Mouse (Mus musculus): ENCODE data around the gene 1110004F10Rik. TPM values are rescaled to one million over a fixed set of nuclear protein-coding genes. Genes with fewer than 3 reads are reported as not detected.

The 1110004F10Rik gene
- polyA plus RNA-seq (2012; rRNA removed) = 105 and 113 TPM in 2 replicates

GRCm38 (mm10) chr7:116039196-116039537 lies at the start of gene 1110004F10Rik:
1110004F10Rik (plus strand) TSS chr7:116039397.
- 4% methylated on average over 11 of the region's 11 CpGs for WGBS
- TF ChIP-seq POLR2A (IDR thresholded peaks at IDR 0.05; ENCODE audit: borderline replicate concordance, insufficient read depth, low read length) (no peak), CTCF (IDR thresholded peaks at IDR 0.05; ENCODE audit: borderline replicate concordance, insufficient read depth, low read depth, low read length) (no peak)
- 0 out of 2 replicates have a peak, but pooled peaks cover 3% of the 10 kb centered on the region for H3K4me1 ChIP-seq (ENCODE audit: control insufficient read depth, insufficient read depth, low read length)
- H3K27me3 ChIP-seq (ENCODE audit: control insufficient read depth, insufficient read depth, low read length) = peaks cover 4% of the 10 kb centered on the region; the same call in 1 of the 2 replicates
- DNase-seq = peak in 1 of 2 experiments; percentile 13
- peak within 1 kb of the TSS; percentile 74 for H3K4me3 ChIP-seq (replicated peaks; ENCODE audit: insufficient read depth, low read depth, low read length)
- no peak within 1 kb of the TSS for H3K27ac ChIP-seq (ENCODE audit: insufficient read depth, low read length)

DNA sequence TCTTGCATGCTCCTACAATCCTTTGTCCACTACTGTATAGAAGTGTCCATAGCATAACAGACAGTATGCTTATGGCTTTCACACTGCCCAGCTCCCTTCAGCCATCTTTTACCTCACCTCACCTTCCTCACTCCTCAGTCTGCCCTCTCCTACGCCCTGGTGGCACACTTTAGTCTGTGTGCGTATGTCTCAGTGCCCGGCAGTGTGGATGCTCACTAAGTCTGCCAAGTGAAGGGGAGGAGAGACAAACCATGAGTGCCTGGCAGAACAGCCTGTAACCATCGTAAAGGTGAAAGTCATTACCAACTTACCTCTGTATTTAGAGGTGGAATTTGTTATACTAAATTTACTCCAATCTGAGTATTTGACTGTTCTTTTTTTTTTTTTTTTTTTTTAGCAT lies 36.5 kb upstream of the 1110004F10Rik start:
- Histone ChIP-seq H3K4me3 (replicated peaks; ENCODE audit: insufficient read depth, low read depth, low read length) (no peak overlapping the region), H3K4me1 (ENCODE audit: control insufficient read depth, insufficient read depth, low read length) (no peaks in the 10 kb centered on the region), H3K27ac (ENCODE audit: insufficient read depth, low read length) (no peak overlapping the region), H3K27me3 (ENCODE audit: control insufficient read depth, insufficient read depth, low read length) (no peaks in the 10 kb centered on the region)
- no peak for TF ChIP-seq POLR2A (IDR thresholded peaks at IDR 0.05; ENCODE audit: borderline replicate concordance, insufficient read depth, low read length)
- no peak for TF ChIP-seq CTCF (IDR thresholded peaks at IDR 0.05; ENCODE audit: borderline replicate concordance, insufficient read depth, low read depth, low read length)
- no peak for DNase-seq
- 76% methylated on average over 4 of the region's 4 CpGs for WGBS

- peaks cover 7% of the 10 kb centered on the region; the same call in 1 of the 2 replicates for H3K27me3 ChIP-seq (ENCODE audit: control insufficient read depth, insufficient read depth, low read length)
- H3K4me3 ChIP-seq (replicated peaks; ENCODE audit: insufficient read depth, low read depth, low read length) = no peak overlapping the region
- no peak for TF ChIP-seq POLR2A (IDR thresholded peaks at IDR 0.05; ENCODE audit: borderline replicate concordance, insufficient read depth, low read length)
- TF ChIP-seq CTCF (IDR thresholded peaks at IDR 0.05; ENCODE audit: borderline replicate concordance, insufficient read depth, low read depth, low read length) = no peak
- DNase-seq = peak in 1 of 2 experiments; percentile 6
- WGBS = 92% methylated on average over 3 of the region's 3 CpGs
- H3K27ac ChIP-seq (ENCODE audit: insufficient read depth, low read length) = no peak overlapping the region
- 0 out of 2 replicates have a peak, but pooled peaks cover 7% of the 10 kb centered on the region for H3K4me1 ChIP-seq (ENCODE audit: control insufficient read depth, insufficient read depth, low read length)
Observed at GRCm38 (mm10) chr7:116029991-116030390, 9.2 kb upstream of the 1110004F10Rik start.

DNA sequence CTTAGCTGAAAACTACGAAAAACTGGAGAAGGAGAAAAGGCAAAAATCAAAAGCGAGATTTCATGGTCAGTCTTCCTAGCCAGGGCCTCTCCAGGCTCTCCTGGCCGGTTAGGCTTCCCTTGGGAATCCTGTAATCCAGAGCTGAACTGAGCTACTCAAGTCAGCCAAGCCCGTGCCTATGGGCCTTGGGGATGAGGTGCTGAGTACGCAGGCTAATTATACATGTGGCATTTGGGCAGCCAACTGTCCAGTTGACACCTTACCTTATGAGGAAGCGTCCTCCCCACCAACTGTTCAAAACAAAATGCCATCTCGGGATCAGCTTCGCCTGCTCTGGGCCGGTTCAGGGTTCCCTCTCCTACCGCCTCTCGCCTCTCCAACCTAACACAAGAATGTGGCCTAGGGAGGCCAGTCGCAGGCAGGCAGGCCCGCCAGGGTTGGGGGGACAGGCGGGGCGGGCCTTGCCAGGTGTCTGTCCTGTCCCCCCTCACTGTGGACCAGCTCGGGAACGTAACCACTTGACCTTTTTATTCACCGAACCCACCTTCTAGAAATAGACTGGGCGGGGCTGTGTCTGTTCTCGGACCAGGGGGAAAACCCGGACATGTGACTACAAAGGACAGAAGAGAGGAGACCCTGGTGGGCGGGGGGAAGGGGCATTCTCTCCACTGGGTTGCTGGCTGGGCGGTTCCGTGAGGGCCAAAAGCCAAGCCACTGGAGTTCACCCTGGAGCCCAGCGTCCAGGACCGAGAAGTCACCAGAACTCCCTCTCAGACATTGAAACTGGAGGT lies 8.4 kb upstream of the 1110004F10Rik start:
- TF ChIP-seq CTCF (IDR thresholded peaks at IDR 0.05; ENCODE audit: borderline replicate concordance, insufficient read depth, low read depth, low read length) = no peak
- TF ChIP-seq POLR2A (IDR thresholded peaks at IDR 0.05; ENCODE audit: borderline replicate concordance, insufficient read depth, low read length) = no peak
- H3K4me3 ChIP-seq (replicated peaks; ENCODE audit: insufficient read depth, low read depth, low read length) = peak overlapping the region; percentile 50
- H3K4me1 ChIP-seq (ENCODE audit: control insufficient read depth, insufficient read depth, low read length) = 0 out of 2 replicates have a peak, but pooled peaks cover 7% of the 10 kb centered on the region
- DNase-seq = peak in 1 of 2 experiments; percentile 23
- no peak overlapping the region for H3K27ac ChIP-seq (ENCODE audit: insufficient read depth, low read length)
- H3K27me3 ChIP-seq (ENCODE audit: control insufficient read depth, insufficient read depth, low read length) = peaks cover 7% of the 10 kb centered on the region; the same call in 1 of the 2 replicates
- WGBS = 50% methylated on average over 26 of the region's 26 CpGs

GRCm38 (mm10) chr7:116031388-116031717 lies 7.8 kb upstream of the 1110004F10Rik start:
- H3K27ac ChIP-seq (ENCODE audit: insufficient read depth, low read length) = no peak overlapping the region
- TF ChIP-seq POLR2A (IDR thresholded peaks at IDR 0.05; ENCODE audit: borderline replicate concordance, insufficient read depth, low read length) (no peak), CTCF (IDR thresholded peaks at IDR 0.05; ENCODE audit: borderline replicate concordance, insufficient read depth, low read depth, low read length) (no peak)
- 6% methylated on average over 14 of the region's 14 CpGs for WGBS
- peaks cover 7% of the 10 kb centered on the region; the same call in 1 of the 2 replicates for H3K27me3 ChIP-seq (ENCODE audit: control insufficient read depth, insufficient read depth, low read length)
- 0 out of 2 replicates have a peak, but pooled peaks cover 7% of the 10 kb centered on the region for H3K4me1 ChIP-seq (ENCODE audit: control insufficient read depth, insufficient read depth, low read length)
- H3K4me3 ChIP-seq (replicated peaks; ENCODE audit: insufficient read depth, low read depth, low read length) = peak overlapping the region; percentile 50
- no peak for DNase-seq

GRCm38 (mm10) chr7:116031718-116032595 lies 7.2 kb upstream of the 1110004F10Rik start:
- under 1% methylated on average over 65 of the region's 65 CpGs for WGBS
- Histone ChIP-seq H3K27ac (ENCODE audit: insufficient read depth, low read length) (no peak overlapping the region), H3K4me3 (replicated peaks; ENCODE audit: insufficient read depth, low read depth, low read length) (peak overlapping the region; percentile 50), H3K4me1 (ENCODE audit: control insufficient read depth, insufficient read depth, low read length) (0 out of 2 replicates have a peak, but pooled peaks cover 7% of the 10 kb centered on the region), H3K27me3 (ENCODE audit: control insufficient read depth, insufficient read depth, low read length) (peaks cover 7% of the 10 kb centered on the region; the same call in 1 of the 2 replicates)
- TF ChIP-seq CTCF (IDR thresholded peaks at IDR 0.05; ENCODE audit: borderline replicate concordance, insufficient read depth, low read depth, low read length) (no peak), POLR2A (IDR thresholded peaks at IDR 0.05; ENCODE audit: borderline replicate concordance, insufficient read depth, low read length) (no peak)
- peak; percentile 34 to 53 for DNase-seq

DNA sequence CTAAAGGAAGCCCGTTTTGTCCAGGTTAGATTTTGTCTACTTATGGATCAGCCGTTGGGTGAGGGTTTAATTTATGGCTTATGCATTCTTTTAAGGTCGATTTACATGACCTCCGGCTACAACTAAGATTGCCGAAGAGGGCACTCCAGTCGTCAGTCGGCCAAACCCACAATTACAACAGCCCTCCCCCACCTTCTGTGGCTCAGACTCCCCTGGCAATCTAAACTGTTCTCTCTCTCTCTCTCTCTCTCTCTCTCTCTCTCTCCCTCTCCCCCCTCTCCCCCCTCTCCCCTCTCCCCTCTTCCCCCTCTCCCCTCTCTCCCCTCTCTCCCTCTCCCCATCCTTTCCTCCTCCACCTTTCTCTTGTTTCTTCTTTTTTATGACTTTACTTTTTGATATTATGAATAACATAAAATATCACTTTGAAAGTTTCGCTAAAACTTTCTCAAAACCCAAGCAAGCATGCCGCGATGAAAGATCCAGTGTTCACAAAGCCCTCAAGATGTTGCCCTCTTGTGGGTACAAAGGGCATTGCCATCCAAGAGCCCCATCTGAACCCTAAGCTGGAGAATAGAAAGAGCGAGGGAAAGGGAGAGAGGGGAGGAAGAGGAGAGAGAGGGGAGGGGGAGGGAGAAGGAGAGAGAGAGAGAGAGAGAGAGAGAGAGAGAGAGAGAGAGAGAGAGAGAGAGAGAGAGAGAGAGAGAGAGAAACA lies 6.4 kb upstream of the 1110004F10Rik start:
- DNase-seq = peak; percentile 61 to 66
- 0 out of 2 replicates have a peak, but pooled peaks cover 7% of the 10 kb centered on the region for H3K4me1 ChIP-seq (ENCODE audit: control insufficient read depth, insufficient read depth, low read length)
- no peak overlapping the region for H3K27ac ChIP-seq (ENCODE audit: insufficient read depth, low read length)
- H3K27me3 ChIP-seq (ENCODE audit: control insufficient read depth, insufficient read depth, low read length) = peaks cover 7% of the 10 kb centered on the region; the same call in 1 of the 2 replicates
- TF ChIP-seq CTCF (IDR thresholded peaks at IDR 0.05; ENCODE audit: borderline replicate concordance, insufficient read depth, low read depth, low read length) = peak; percentile 69; the same call in 1 of the 2 replicates
- no peak for TF ChIP-seq POLR2A (IDR thresholded peaks at IDR 0.05; ENCODE audit: borderline replicate concordance, insufficient read depth, low read length)
- H3K4me3 ChIP-seq (replicated peaks; ENCODE audit: insufficient read depth, low read depth, low read length) = peak overlapping the region; percentile 50
- WGBS = 3% methylated on average over 11 of the region's 11 CpGs
